Mouse (Mus musculus): ENCODE results near the gene Scap. TPM values are rescaled to one million over a fixed set of nuclear protein-coding genes. Genes with fewer than 3 reads are reported as not detected.
A peak's percentile ranks its signal among the peaks of the same experiment; 100 is the strongest.
"Not testable (repeated sequence)": the region's sequence is repeated elsewhere in the genome, so short reads cannot be mapped to it uniquely, and the experiment has no call there.

Gene Scap
- polyA plus RNA-seq, 1 experiment from 2014 or later = 32.1 TPM

DNA sequence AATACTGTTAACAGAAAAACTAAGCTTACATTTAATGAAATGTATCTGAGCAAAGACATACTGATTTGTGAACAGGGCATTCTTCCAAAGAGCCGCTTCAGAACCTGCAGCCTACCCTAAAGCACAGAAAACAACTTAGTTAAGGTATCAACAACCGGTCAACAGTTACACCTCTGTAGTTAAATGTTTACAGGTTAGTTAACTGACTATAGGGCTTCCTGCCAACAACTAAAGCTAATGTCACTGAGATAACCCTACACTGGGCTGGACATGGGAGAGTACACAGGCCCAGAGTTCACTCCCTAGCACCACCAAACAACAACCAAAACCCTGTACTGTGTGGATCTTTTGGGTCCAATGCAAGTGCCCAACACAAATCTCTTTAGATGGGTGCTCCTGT, 69.6 kb downstream of the Scap start:
- H3K27ac ChIP-seq (ENCODE audit: low read depth) = no peak overlapping the region
- WGBS = 88% methylated on average over 2 of the region's 2 CpGs
- H3K4me2 ChIP-seq = no peak overlapping the region
- no peak overlapping the region for H3K4me3 ChIP-seq (ENCODE audit: low read depth, low read length)
- no peaks in the 10 kb centered on the region for H3K27me3 ChIP-seq (ENCODE audit: insufficient read depth, low read length)
- ATAC-seq (ENCODE audit: insufficient read depth) = no peak
- H3K9me3 ChIP-seq (ENCODE audit: low read depth, low read length) = no peaks in the 10 kb centered on the region
- DNase-seq = no peak
- H3K4me1 ChIP-seq (ENCODE audit: insufficient read depth) = 0 out of 2 replicates have a peak, but pooled peaks cover 5% of the 10 kb centered on the region
- peaks cover 11% of the 10 kb centered on the region; the same call in 1 of the 2 replicates for H3K36me3 ChIP-seq (ENCODE audit: insufficient read depth)
- TF ChIP-seq CTCF (IDR thresholded peaks at IDR 0.05; ENCODE audit: low read depth) = no peak
- H3K9ac ChIP-seq = no peak overlapping the region

- WGBS = 82% methylated on average over 4 of the region's 4 CpGs
- TF ChIP-seq CTCF (IDR thresholded peaks at IDR 0.05; ENCODE audit: low read depth) = peak; percentile 14; the same call in 1 of the 2 replicates
These were observed 70.2 kb downstream of the Scap start for GRCm38 (mm10) chr9:110403240-110403639.

DNA sequence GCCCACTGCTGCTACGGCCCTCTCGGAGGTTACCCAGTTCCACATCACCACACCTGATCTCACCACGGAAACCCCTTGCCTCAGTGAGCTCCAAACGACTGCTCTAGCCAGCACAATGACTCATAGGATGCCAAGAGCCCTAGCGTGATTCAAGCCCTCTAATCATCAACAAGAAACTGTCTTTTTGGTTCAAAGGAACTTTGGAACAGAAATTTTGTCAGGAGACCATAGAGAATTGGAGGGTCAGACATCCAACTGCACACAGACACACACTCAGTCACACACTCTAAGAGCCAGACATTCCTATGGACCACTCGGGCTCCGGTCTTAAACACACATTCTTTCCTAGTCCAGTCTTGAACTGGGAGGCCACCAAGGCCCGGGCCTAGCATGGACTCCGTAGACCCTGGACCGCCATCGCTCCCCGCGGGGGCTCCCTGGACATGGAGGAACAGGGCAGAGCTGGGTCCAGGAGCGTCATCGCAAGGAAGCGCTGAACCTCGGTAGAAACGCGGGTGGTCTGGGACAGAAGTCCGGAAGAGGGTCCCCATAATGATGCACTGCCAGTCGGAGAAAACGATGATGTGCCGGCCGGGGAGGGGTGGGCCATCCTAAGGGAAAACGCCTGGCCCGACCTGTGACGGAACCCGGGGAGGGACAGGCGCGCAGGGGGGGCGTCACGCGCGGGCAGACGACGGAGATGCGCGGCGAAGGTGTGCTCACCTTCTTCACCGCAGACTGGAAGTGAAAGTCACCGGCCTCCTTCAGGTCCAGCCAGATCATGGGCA, 74.4 kb downstream of the Scap start:
- Histone ChIP-seq H3K36me3 (ENCODE audit: insufficient read depth) (0 out of 2 replicates have a peak, but pooled peaks cover 2% of the 10 kb centered on the region), H3K9me3 (ENCODE audit: low read depth, low read length) (no peaks in the 10 kb centered on the region), H3K4me2 (peak overlapping the region; percentile 92), H3K27ac (ENCODE audit: low read depth) (peak overlapping the region; percentile 70; the same call in 1 of the 2 replicates), H3K4me3 (ENCODE audit: low read depth, low read length) (peak overlapping the region; percentile 89), H3K9ac (peak overlapping the region; percentile 83), H3K4me1 (ENCODE audit: insufficient read depth) (peaks cover 10% of the 10 kb centered on the region; the same call in 1 of the 2 replicates), H3K27me3 (ENCODE audit: insufficient read depth, low read length) (no peaks in the 10 kb centered on the region)
- 1% methylated on average over 41 of the region's 41 CpGs for WGBS
- TF ChIP-seq CTCF (IDR thresholded peaks at IDR 0.05; ENCODE audit: low read depth) = no peak
- DNase-seq = peak; percentile 46
- ATAC-seq (ENCODE audit: insufficient read depth) = peak; percentile 63

More at GRCm38 (mm10) chr9:110403240-110403639, 70.2 kb downstream of the Scap start:
- not testable (repeated sequence) for H3K9ac ChIP-seq; H3K27me3 ChIP-seq (ENCODE audit: insufficient read depth, low read length); H3K36me3 ChIP-seq (ENCODE audit: insufficient read depth); H3K4me2 ChIP-seq; DNase-seq; H3K4me1 ChIP-seq (ENCODE audit: insufficient read depth); H3K27ac ChIP-seq (ENCODE audit: low read depth); H3K9me3 ChIP-seq (ENCODE audit: low read depth, low read length); ATAC-seq (ENCODE audit: insufficient read depth); H3K4me3 ChIP-seq (ENCODE audit: low read depth, low read length)

DNA sequence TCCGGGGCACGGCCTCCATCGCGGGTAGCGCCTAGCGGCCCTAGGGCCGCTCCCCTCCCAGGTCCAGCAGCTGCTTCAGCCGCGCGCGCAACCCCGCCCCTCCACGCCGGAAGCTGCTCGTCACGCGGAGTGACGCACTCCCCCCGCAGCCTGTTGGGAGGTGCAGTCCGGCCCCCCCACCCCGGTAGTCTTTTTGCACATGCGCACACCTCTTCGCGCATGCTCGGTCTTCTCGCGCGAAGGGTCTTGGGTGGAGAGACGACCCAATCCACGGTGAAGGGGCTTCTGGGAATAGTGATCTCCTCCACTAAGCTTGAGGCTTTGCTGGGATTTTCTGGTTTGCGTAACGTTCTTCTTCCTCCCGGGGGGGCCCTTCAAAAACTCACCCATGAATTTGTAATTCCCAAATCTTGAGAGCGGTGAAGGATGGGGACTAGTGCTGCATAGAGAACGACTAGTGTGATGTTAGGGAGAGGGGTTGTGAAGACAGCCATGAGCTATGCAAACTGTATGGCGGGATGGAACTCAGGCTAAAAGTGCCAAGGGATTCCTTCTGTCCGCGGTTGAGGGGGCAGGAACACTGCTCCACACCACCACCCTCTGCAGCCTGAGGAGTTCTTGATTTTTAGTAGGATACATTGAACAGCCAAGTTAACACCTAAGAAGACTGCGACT, 75.1 kb downstream of the Scap start, which contains the start of gene Ptpn23:
Gene Ptpn23 (minus strand): TSS at position 115 of the 675 bp plus-strand sequence.
- no peaks in the 10 kb centered on the region for H3K9me3 ChIP-seq (ENCODE audit: low read depth, low read length)
- WGBS = under 1% methylated on average over 39 of the region's 39 CpGs
- H3K4me1 ChIP-seq (ENCODE audit: insufficient read depth) = peaks cover 10% of the 10 kb centered on the region; the same call in 1 of the 2 replicates
- peak within 1 kb of the TSS; percentile 83 for H3K9ac ChIP-seq
- peak within 1 kb of the TSS; percentile 92 for H3K4me2 ChIP-seq
- ATAC-seq (ENCODE audit: insufficient read depth) (peak; percentile 95), DNase-seq (peak; percentile 98)
- H3K27me3 ChIP-seq (ENCODE audit: insufficient read depth, low read length) = no peaks in the 10 kb centered on the region
- no peak for TF ChIP-seq CTCF (IDR thresholded peaks at IDR 0.05; ENCODE audit: low read depth)
- H3K27ac ChIP-seq (ENCODE audit: low read depth) = peak within 1 kb of the TSS; percentile 87
- no peaks in the 10 kb centered on the region for H3K36me3 ChIP-seq (ENCODE audit: insufficient read depth)
- H3K4me3 ChIP-seq (ENCODE audit: low read depth, low read length) = peak within 1 kb of the TSS; percentile 89

DNA sequence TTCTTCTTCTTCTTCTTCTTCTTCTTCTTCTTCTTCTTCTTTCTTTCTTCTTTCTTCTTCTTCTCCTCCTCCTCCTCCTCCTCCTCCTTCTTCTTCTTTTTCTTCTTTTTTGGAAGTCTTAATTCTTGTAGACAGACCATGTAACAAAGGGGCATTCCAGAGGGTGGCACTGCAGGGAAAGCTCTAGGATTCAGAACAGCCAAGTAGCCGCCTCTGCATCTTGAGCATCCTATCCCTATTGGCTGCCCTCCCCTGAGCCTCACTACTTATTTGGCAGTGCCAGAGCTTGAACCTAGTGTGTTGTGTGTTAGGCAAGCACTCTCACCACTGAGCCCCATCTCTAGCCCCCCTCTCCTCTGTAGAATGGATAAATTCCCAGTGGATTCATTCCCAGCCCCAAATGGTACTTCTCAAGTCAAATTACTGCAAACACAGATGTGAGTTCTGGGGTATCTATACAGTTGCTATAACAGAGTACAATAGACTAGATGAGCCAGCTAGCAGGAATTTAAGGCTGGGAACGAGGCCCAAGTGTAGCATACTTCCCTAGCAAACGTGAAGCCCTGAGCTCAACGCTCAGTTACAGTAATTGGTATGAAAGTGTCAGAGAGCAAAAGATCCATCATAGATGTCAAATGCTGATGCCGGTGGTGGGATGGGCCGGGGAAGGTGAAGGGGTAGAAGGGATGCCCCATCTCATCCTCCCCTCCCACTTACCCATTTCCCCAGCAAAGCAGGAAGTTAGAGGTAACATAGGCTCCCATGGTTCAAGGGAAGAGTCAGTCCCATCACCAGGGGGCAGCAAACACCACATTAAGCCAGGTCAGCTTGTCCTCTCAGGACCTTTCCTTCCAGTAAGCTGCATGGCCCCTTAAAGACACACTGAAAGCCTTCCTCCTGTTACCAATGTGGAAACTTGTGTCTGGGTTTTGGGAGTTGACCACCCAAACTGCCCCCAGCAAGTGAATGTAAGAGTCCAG, 78.1 kb downstream of the Scap start:
- H3K4me2 ChIP-seq = no peak overlapping the region
- H3K4me3 ChIP-seq (ENCODE audit: low read depth, low read length) = no peak overlapping the region
- peaks cover 10% of the 10 kb centered on the region; the same call in 1 of the 2 replicates for H3K4me1 ChIP-seq (ENCODE audit: insufficient read depth)
- no peaks in the 10 kb centered on the region for H3K36me3 ChIP-seq (ENCODE audit: insufficient read depth)
- ATAC-seq (ENCODE audit: insufficient read depth) (no peak), DNase-seq (peak; percentile 92)
- H3K9me3 ChIP-seq (ENCODE audit: low read depth, low read length) = no peaks in the 10 kb centered on the region
- H3K27ac ChIP-seq (ENCODE audit: low read depth) = no peak overlapping the region
- no peak overlapping the region for H3K9ac ChIP-seq
- TF ChIP-seq CTCF (IDR thresholded peaks at IDR 0.05; ENCODE audit: low read depth) = peak; percentile 90
- 27% methylated on average over 6 of the region's 6 CpGs for WGBS
- H3K27me3 ChIP-seq (ENCODE audit: insufficient read depth, low read length) = no peaks in the 10 kb centered on the region

DNA sequence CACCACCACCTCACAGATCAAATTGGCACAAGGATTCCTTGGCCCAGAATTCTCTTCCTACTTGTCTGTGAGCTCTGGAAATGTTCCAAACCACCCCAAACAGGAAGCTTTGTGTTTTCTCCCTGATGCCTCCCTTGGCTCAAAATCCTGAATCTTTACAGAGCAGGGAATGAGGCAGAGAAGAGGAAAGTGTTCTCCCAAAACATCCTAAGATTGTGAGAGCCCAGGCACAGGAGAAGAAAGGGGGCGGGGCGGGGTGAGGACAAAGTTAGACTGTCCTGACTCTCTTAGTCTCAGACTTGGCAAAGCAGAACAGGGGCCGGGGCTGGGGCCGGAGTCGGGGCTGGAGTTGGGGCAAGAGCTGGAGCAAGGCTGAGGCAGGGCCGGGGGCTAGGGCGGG, 79.8 kb downstream of the Scap start:
- DNase-seq (peak; percentile 44), ATAC-seq (ENCODE audit: insufficient read depth) (no peak)
- WGBS = 56% methylated on average over 7 of the region's 7 CpGs
- Histone ChIP-seq H3K4me2 (no peak overlapping the region), H3K4me1 (ENCODE audit: insufficient read depth) (peaks cover 5% of the 10 kb centered on the region; the same call in 1 of the 2 replicates), H3K27me3 (ENCODE audit: insufficient read depth, low read length) (no peaks in the 10 kb centered on the region), H3K4me3 (ENCODE audit: low read depth, low read length) (no peak overlapping the region), H3K9ac (no peak overlapping the region), H3K36me3 (ENCODE audit: insufficient read depth) (no peaks in the 10 kb centered on the region), H3K9me3 (ENCODE audit: low read depth, low read length) (no peaks in the 10 kb centered on the region), H3K27ac (ENCODE audit: low read depth) (no peak overlapping the region; the same call in 1 of the 2 replicates)
- no peak for TF ChIP-seq CTCF (IDR thresholded peaks at IDR 0.05; ENCODE audit: low read depth)

Data from lung, embryonic 14.5 days (tissue).